Mouse (Mus musculus): ENCODE data around the gene Bud31. TPM values are rescaled to one million over a fixed set of nuclear protein-coding genes. Genes with fewer than 3 reads are reported as not detected.
"Not testable (repeated sequence)": the region's sequence is repeated elsewhere in the genome, so short reads cannot be mapped to it uniquely, and the experiment has no call there.

Bud31 gene
- polyA plus RNA-seq, 1 experiment from 2014 or later = 135 TPM

DNA sequence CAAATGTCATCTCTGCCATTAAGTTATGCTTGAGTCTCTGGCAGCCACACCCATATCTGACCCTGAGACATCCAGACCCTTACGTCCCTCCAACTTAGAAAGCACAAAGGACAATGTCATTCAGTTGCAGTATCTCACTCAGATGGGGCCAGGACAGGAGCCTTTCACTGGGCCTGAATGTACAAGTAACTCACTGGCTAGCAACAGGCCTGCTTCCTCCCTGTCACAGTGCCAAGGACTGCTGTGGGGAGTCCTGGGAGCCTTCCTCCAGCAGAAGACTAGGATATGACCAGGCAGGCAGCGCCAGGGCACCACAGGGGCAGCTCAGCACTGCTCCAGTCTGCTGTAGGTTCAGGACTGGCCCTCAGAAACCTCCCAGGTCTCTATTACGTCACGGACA is 11.0 kb upstream of the Bud31 start:
- Histone ChIP-seq H3K4me2 (no peak overlapping the region), H3K9me3 (no peaks in the 10 kb centered on the region), H3K4me3 (no peak overlapping the region), H3K9ac (no peak overlapping the region), H3K27ac (replicated peaks) (no peak overlapping the region; the same call in 1 of the 2 replicates), H3K4me1 (peaks cover 6% of the 10 kb centered on the region; the same call in 1 of the 2 replicates), H3K36me3 (peaks cover 100% of the 10 kb centered on the region), H3K27me3 (replicated peaks) (no peaks in the 10 kb centered on the region)
- no peak for ATAC-seq (ENCODE audit: extremely low read depth, insufficient number of reproducible peaks, low FRiP score, low TSS enrichment)
- WGBS = 84% methylated on average over 4 of the region's 4 CpGs

- not testable (repeated sequence) for H3K27ac ChIP-seq (replicated peaks); ATAC-seq (ENCODE audit: extremely low read depth, insufficient number of reproducible peaks, low FRiP score, low TSS enrichment); H3K9me3 ChIP-seq; H3K4me1 ChIP-seq; H3K4me3 ChIP-seq; H3K27me3 ChIP-seq (replicated peaks); H3K9ac ChIP-seq; H3K4me2 ChIP-seq
- 80% methylated on average over 6 of the region's 6 CpGs for WGBS
- H3K36me3 ChIP-seq = peaks cover 100% of the 10 kb centered on the region
Measured at GRCm38 (mm10) chr5:145129773-145130172, 10.4 kb upstream of the Bud31 start.

- no peak for ATAC-seq (ENCODE audit: extremely low read depth, insufficient number of reproducible peaks, low FRiP score, low TSS enrichment)
- H3K36me3 ChIP-seq = peaks cover 100% of the 10 kb centered on the region
- H3K27ac ChIP-seq (replicated peaks) = no peak overlapping the region; the same call in 1 of the 2 replicates
- H3K9ac ChIP-seq = no peak overlapping the region
- 74% methylated on average over 11 of the region's 11 CpGs for WGBS
- H3K4me2 ChIP-seq = no peak overlapping the region
- no peaks in the 10 kb centered on the region for H3K27me3 ChIP-seq (replicated peaks)
- H3K4me1 ChIP-seq = peaks cover 7% of the 10 kb centered on the region; the same call in 1 of the 2 replicates
- H3K9me3 ChIP-seq = no peaks in the 10 kb centered on the region
- no peak overlapping the region for H3K4me3 ChIP-seq
Measured at GRCm38 (mm10) chr5:145130191-145130590, 10.0 kb upstream of the Bud31 start.

GRCm38 (mm10) chr5:145130995-145131394 is 9.2 kb upstream of the Bud31 start:
- Histone ChIP-seq H3K9ac (no peak overlapping the region), H3K36me3 (peaks cover 100% of the 10 kb centered on the region), H3K4me2 (no peak overlapping the region), H3K27me3 (replicated peaks) (no peaks in the 10 kb centered on the region), H3K27ac (replicated peaks) (no peak overlapping the region), H3K4me3 (no peak overlapping the region), H3K4me1 (peaks cover 7% of the 10 kb centered on the region; the same call in 1 of the 2 replicates), H3K9me3 (no peaks in the 10 kb centered on the region)
- ATAC-seq (ENCODE audit: extremely low read depth, insufficient number of reproducible peaks, low FRiP score, low TSS enrichment) = no peak
- 91% methylated on average over 3 of the region's 3 CpGs for WGBS

DNA sequence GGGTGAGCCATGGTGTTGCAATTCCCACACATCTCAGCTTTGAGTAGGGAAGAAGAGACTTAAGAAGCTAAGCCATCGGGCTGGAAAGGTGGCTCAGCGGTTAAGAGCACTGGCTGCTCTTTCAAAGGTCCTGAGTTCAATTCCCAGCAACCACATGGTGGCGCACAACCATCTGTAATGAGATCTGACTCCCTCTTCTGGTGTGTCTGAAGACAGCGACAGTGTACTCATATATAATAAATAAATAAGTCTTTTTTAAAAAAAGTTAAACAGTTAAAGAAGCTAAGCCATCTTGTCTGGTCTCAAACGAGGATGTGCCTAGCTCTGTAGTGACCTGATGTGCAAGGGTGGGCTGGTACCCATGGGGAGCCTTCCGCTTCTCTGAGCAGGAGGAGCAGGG is 6.9 kb upstream of the Bud31 start:
- ATAC-seq (ENCODE audit: extremely low read depth, insufficient number of reproducible peaks, low FRiP score, low TSS enrichment); H3K4me3 ChIP-seq; H3K9ac ChIP-seq; H3K9me3 ChIP-seq; H3K27ac ChIP-seq (replicated peaks); H3K4me2 ChIP-seq; H3K27me3 ChIP-seq (replicated peaks): not testable (repeated sequence)
- peaks cover 17% of the 10 kb centered on the region for H3K4me1 ChIP-seq
- 86% methylated on average over 6 of the region's 6 CpGs for WGBS
- H3K36me3 ChIP-seq = peaks cover 88% of the 10 kb centered on the region

DNA sequence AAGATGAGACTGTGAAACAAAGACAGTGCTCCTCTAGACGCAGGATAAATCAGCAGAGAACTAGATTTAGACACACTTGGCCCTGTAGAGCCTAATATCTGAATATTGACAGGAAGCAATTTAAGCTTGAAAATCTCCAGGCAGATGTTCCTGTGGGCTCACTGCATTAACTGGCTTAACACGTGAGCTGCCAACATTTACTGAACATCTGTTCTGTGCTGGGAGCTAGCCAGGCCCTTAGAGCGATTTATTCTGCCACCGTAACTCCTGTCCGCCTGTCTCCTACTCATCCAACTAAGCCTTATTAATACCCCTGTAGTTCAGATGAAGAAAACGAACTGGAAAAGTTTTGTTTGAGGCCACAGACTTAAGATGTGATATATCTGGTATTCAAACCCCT is 1.3 kb upstream of the Bud31 start:
- Histone ChIP-seq H3K9me3 (no peaks in the 10 kb centered on the region), H3K4me3 (peak overlapping the region; percentile 89), H3K27ac (replicated peaks) (no peak overlapping the region), H3K27me3 (replicated peaks) (no peaks in the 10 kb centered on the region), H3K9ac (peak overlapping the region; percentile 95), H3K36me3 (peaks cover 58% of the 10 kb centered on the region), H3K4me1 (peaks cover 37% of the 10 kb centered on the region), H3K4me2 (peak overlapping the region; percentile 77)
- no peak for ATAC-seq (ENCODE audit: extremely low read depth, insufficient number of reproducible peaks, low FRiP score, low TSS enrichment)
- 17% methylated on average over 6 of the region's 6 CpGs for WGBS

DNA sequence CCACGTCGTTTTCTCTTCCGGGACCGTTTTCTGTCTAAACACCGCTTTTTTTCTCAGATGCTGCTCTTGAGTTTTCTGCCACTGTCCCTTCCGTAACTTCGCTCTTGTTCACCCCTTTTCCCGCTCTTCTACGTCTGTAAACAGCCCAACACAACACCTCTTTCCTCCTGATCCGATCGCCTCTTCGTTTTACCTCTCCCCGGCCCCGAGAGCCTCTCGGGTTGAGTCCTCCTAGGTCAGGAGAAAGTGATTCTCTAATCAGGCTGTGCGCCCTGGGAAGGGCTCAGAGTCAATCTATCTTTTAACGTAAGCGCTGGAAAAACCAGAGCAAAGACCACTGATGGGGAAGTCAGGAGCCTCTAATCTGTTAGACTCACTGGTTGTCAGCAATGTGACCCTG is 449 bp downstream of the Bud31 start:
- peak overlapping the region; percentile 89 for H3K4me3 ChIP-seq
- peak overlapping the region; percentile 77 for H3K4me2 ChIP-seq
- no peaks in the 10 kb centered on the region for H3K27me3 ChIP-seq (replicated peaks)
- peaks cover 58% of the 10 kb centered on the region for H3K36me3 ChIP-seq
- H3K4me1 ChIP-seq = peaks cover 34% of the 10 kb centered on the region
- peak overlapping the region; percentile 95 for H3K9ac ChIP-seq
- peak overlapping the region; percentile 85 for H3K27ac ChIP-seq (replicated peaks)
- ATAC-seq (ENCODE audit: extremely low read depth, insufficient number of reproducible peaks, low FRiP score, low TSS enrichment) = no peak
- no peaks in the 10 kb centered on the region for H3K9me3 ChIP-seq
- WGBS = under 1% methylated on average over 18 of the region's 18 CpGs

DNA sequence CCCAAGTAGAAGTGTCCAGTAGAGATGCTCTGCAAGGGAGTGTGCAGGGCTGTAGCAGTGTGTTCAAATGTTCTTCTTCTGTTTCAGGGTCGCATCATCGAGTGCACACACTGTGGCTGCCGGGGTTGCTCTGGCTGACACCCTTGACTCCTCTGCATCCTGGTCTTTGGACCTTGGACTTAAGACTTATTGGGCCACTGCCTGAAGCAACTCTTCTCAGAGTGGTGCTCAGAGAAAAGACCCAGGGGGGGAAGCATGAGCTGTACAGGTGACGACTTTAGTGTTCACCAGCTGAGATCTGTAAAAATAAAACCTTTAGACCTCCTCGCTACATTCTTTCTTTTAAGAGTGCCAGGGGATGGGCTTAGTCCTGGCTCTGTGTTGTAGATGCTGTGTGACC is 7.6 kb downstream of the Bud31 start:
- peaks cover 100% of the 10 kb centered on the region for H3K36me3 ChIP-seq
- 85% methylated on average over 5 of the region's 5 CpGs for WGBS
- no peaks in the 10 kb centered on the region for H3K27me3 ChIP-seq (replicated peaks)
- H3K4me2 ChIP-seq = no peak overlapping the region
- ATAC-seq (ENCODE audit: extremely low read depth, insufficient number of reproducible peaks, low FRiP score, low TSS enrichment) = no peak
- H3K9me3 ChIP-seq = no peaks in the 10 kb centered on the region
- no peak overlapping the region for H3K27ac ChIP-seq (replicated peaks)
- H3K9ac ChIP-seq = no peak overlapping the region
- no peaks in the 10 kb centered on the region for H3K4me1 ChIP-seq
- H3K4me3 ChIP-seq = no peak overlapping the region

DNA sequence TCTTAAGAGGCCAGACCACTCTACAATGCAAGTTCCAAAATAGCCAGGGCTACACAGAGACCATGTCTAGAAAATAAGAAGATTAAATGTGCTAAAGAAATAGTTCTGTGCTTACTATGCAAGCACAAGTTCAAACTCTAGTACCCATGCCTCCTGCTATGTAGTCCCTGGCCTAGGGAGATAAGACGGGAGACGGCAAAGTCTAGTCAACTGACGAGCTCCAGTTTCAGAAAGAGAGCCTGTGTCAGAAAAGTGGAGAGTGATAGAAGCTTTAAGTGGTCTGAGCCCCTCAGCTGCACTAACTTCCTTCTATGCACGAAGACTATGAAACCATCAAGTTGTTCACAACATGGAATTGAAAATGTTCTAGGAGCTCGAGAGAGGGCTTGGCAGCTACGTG is 9.1 kb downstream of the Bud31 start:
- WGBS = 70% methylated on average over 6 of the region's 6 CpGs
- no peak overlapping the region for H3K4me2 ChIP-seq
- no peak overlapping the region for H3K9ac ChIP-seq
- H3K36me3 ChIP-seq = peaks cover 100% of the 10 kb centered on the region
- no peak for ATAC-seq (ENCODE audit: extremely low read depth, insufficient number of reproducible peaks, low FRiP score, low TSS enrichment)
- no peaks in the 10 kb centered on the region for H3K4me1 ChIP-seq
- H3K27ac ChIP-seq (replicated peaks) = no peak overlapping the region
- H3K4me3 ChIP-seq = no peak overlapping the region
- no peaks in the 10 kb centered on the region for H3K9me3 ChIP-seq
- no peaks in the 10 kb centered on the region for H3K27me3 ChIP-seq (replicated peaks)

DNA sequence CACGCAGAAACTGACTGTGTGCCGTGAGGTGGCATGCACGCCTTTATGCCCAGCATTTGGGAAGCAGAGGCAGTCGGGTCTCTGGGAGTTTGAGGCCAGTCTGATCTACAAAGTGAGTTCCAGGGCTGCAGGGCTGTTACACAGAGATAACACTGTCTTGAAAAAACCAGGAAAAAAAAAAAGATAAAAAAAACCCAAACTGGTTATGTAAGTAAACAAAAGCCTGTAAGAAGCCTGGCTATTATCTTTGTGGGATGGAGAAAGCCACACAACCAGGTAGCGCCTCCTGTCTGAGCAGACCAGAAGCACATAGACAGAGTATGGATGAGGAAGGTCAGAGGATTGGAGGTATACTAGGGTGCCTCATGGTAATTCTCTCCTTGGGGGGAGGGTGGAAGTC is 12.5 kb downstream of the Bud31 start:
- H3K4me2 ChIP-seq = no peak overlapping the region
- peak; percentile 27; the same call in 1 of the 2 replicates for ATAC-seq (ENCODE audit: extremely low read depth, insufficient number of reproducible peaks, low FRiP score, low TSS enrichment)
- peaks cover 95% of the 10 kb centered on the region for H3K36me3 ChIP-seq
- no peaks in the 10 kb centered on the region for H3K4me1 ChIP-seq
- H3K4me3 ChIP-seq = no peak overlapping the region
- no peak overlapping the region for H3K9ac ChIP-seq
- H3K9me3 ChIP-seq = no peaks in the 10 kb centered on the region
- no peak overlapping the region for H3K27ac ChIP-seq (replicated peaks)
- WGBS = 81% methylated on average over 5 of the region's 5 CpGs
- H3K27me3 ChIP-seq (replicated peaks) = no peaks in the 10 kb centered on the region

- Histone ChIP-seq H3K4me3 (no peak overlapping the region), H3K4me1 (peaks cover 27% of the 10 kb centered on the region), H3K27ac (replicated peaks) (no peak overlapping the region), H3K36me3 (peaks cover 84% of the 10 kb centered on the region), H3K9ac (no peak overlapping the region), H3K27me3 (replicated peaks) (no peaks in the 10 kb centered on the region), H3K4me2 (no peak overlapping the region), H3K9me3 (no peaks in the 10 kb centered on the region)
- ATAC-seq (ENCODE audit: extremely low read depth, insufficient number of reproducible peaks, low FRiP score, low TSS enrichment) = no peak
- WGBS = 94% methylated on average over 14 of the region's 14 CpGs
Measured at GRCm38 (mm10) chr5:145161361-145161760, 21.2 kb downstream of the Bud31 start.

- H3K27ac ChIP-seq (replicated peaks) = no peak overlapping the region
- peak overlapping the region; percentile 37 for H3K9ac ChIP-seq
- peaks cover 53% of the 10 kb centered on the region for H3K36me3 ChIP-seq
- no peaks in the 10 kb centered on the region for H3K9me3 ChIP-seq
- WGBS = 49% methylated on average over 3 of the region's 3 CpGs
- peak overlapping the region; percentile 13 for H3K4me3 ChIP-seq
- H3K27me3 ChIP-seq (replicated peaks) = no peaks in the 10 kb centered on the region
- peak overlapping the region; percentile 97 for H3K4me2 ChIP-seq
- H3K4me1 ChIP-seq = peaks cover 41% of the 10 kb centered on the region
- ATAC-seq (ENCODE audit: extremely low read depth, insufficient number of reproducible peaks, low FRiP score, low TSS enrichment) = no peak
Measured at GRCm38 (mm10) chr5:145164710-145165109, 24.5 kb downstream of the Bud31 start.

All from heart, embryonic 13.5 days (tissue).